Mouse (Mus musculus) cerebellum, adult 2 months (tissue): ENCODE results near the gene Efna3.

Experiments used
- CTCF ChIP-seq: fragments of 200-500 bp; IDR thresholded peaks from 2 replicates; pipeline ENCODE4 v1.5.1; 2011; ENCODE audit warnings: low read depth, mild to moderate bottlenecking, control low read depth, low read length, moderate library complexity, borderline replicate concordance; ENCODE audit not compliant: insufficient read depth
- POLR2A ChIP-seq: fragments of 200-500 bp; IDR thresholded peaks from 2 replicates; pipeline ENCODE4 v1.6.1; 2011; ENCODE audit warnings: low read length, control low read depth, borderline replicate concordance; ENCODE audit not compliant: insufficient read depth

DNA sequence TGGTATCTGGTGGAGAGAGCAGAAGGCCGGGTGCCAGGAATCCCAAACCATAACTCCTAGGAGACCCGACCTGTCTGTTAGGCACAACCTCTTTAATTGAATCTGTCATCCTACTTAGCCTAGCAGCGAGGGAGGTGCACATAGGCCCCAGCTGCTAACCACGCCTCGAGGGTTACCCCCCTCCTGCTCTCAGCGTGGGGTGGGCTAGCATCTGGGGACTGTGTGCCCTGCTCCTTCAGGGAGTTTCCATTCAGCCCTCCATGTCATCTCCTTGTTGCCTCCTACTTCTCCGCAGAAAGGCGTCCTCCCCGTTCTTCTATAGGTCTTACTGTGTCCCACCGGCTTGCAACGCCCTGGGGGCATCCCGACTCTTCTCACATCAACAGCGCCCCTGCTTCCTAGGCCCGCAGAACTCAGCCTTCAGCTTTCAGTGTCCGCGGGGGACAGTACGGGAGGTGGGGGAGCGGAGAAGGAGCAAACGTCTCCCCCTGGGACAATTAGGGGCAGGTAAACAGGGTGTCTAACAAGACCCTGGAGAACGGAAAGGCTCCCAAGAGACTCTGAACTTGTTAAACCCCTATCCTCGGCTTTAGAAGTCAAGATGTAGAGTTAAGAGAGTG lies 3.7 kb downstream of the Efna3 start:
- no peak for TF ChIP-seq CTCF
- no peak for TF ChIP-seq POLR2A
